Mouse (Mus musculus) left cerebral cortex, adult 9 months (tissue): ENCODE results near the gene Rundc3a.

Source experiments
- DNase-seq, 2 experiments: peaks; one replicate each; pipeline ENCODE4 v3.0.0; 2022; ENCODE audit warnings: low spot score in 2 of 2

Gene Rundc3a

GRCm38 (mm10) chr11:102392441-102393237 lies 564 bp upstream of the Rundc3a start:
- no peak for DNase-seq

- peak in 1 of 2 experiments; percentile 41 for DNase-seq
These were observed 667 bp downstream of the Rundc3a start for GRCm38 (mm10) chr11:102393719-102394420.

GRCm38 (mm10) chr11:102394421-102395124 lies 1.4 kb downstream of the Rundc3a start:
- DNase-seq, result peak in 1 of 2 experiments; percentile 15

- peak in 1 of 2 experiments; percentile 17 for DNase-seq
These were observed 2.0 kb downstream of the Rundc3a start for GRCm38 (mm10) chr11:102395250-102395649.

- DNase-seq, result peak in 1 of 2 experiments; percentile 4
These were observed 3.1 kb downstream of the Rundc3a start for GRCm38 (mm10) chr11:102396263-102396662.

- DNase-seq, result peak in 1 of 2 experiments; percentile 61
These were observed 3.5 kb downstream of the Rundc3a start for GRCm38 (mm10) chr11:102396671-102397141.

- peak in 1 of 2 experiments; percentile 63 for DNase-seq
These were observed 5.0 kb downstream of the Rundc3a start for GRCm38 (mm10) chr11:102398007-102398825.

GRCm38 (mm10) chr11:102399107-102399506 lies 5.9 kb downstream of the Rundc3a start:
- no peak for DNase-seq

GRCm38 (mm10) chr11:102399610-102400072 lies 6.4 kb downstream of the Rundc3a start:
- peak in 1 of 2 experiments; percentile 22 for DNase-seq

- DNase-seq, result no peak
These were observed 7.4 kb downstream of the Rundc3a start for GRCm38 (mm10) chr11:102400513-102401084.

- DNase-seq, result no peak
These were observed 8.8 kb downstream of the Rundc3a start for GRCm38 (mm10) chr11:102401898-102402500.

GRCm38 (mm10) chr11:102403657-102404056 lies 10.5 kb downstream of the Rundc3a start:
- DNase-seq, result peak in 1 of 2 experiments; percentile 2

- peak in 1 of 2 experiments; percentile 4 for DNase-seq
These were observed 11.2 kb downstream of the Rundc3a start for GRCm38 (mm10) chr11:102404161-102405010.

- peak in 1 of 2 experiments; percentile 5 for DNase-seq
These were observed 12.5 kb downstream of the Rundc3a start for GRCm38 (mm10) chr11:102405544-102406285.

GRCm38 (mm10) chr11:102406401-102406800 lies 13.2 kb downstream of the Rundc3a start:
- peak in 1 of 2 experiments; percentile 5 for DNase-seq

GRCm38 (mm10) chr11:102406900-102407833 lies 14.0 kb downstream of the Rundc3a start:
- DNase-seq, result peak in 1 of 2 experiments; percentile 81

GRCm38 (mm10) chr11:102407834-102408215 lies 14.6 kb downstream of the Rundc3a start, which contains the start of gene Slc25a39:
Gene Slc25a39 (minus strand): TSS chr11:102407946.
- no peak for DNase-seq
